In the genomic region with DNA sequence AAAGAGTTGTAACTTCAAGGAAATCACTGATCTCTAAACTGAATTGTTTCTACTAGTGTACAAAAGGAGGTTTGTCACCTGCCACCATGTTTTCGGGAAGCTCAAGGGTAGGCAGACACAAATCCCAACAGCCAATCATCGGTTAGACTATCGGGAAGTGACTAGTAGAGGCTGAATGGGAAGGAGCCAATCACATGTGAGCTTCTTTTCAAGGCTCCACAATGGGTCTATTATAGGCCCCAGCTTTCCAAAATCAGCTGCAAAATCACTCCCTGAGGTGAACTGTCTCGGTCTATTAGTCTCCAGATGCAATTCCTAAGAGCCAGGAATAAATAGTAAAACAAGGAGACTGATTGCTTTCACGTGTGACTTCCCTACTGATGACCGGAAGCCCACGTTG, we compare ENCODE assay signal across 16 mouse cellular contexts.
A peak's percentile ranks its signal among the peaks of the same experiment; 100 is the strongest.
DNase-seq lines count a peak whose midpoint lies in the region; ATAC-seq and TF ChIP-seq lines count a peak whose summit lies in the region.
"Had no signal": no experiment of that assay in that cellular context is flagged by ENCODE, and none has a peak within 500 bp of the region (broad histone marks: within the 10 kb centered on the region; RNA-seq: fewer than 3 reads in every experiment).

No protein-coding gene starts in this region.

- peak overlapping the region; percentile 34 for H3K4me2 ChIP-seq in kidney, embryonic 16.5 days (replicated peaks; ENCODE audit: low read depth, low read length)
- peak overlapping the region; percentile 36 for H3K4me2 ChIP-seq in forebrain, embryonic 16.5 days (ENCODE audit: low read length)
- H3K4me2 ChIP-seq: heart, embryonic 12.5 days; limb, embryonic 15.5 days; lung, embryonic 14.5 days had no signal

- TF ChIP-seq CTCF in brain, embryonic 14.5 days (IDR thresholded peaks at IDR 0.05; ENCODE audit: borderline replicate concordance, extremely low read depth, insufficient read depth, insufficient read length) = no peak

- no peak for DNase-seq in kidney, adult 9 months
- peak; percentile 68 for DNase-seq in brain, adult 2 months (ENCODE audit: low read depth, low spot score)
- DNase-seq in brain, embryonic 14.5 days (ENCODE audit: low read depth) = peak; percentile 43
- no peak for DNase-seq in frontal cortex, postnatal 25 days (ENCODE audit: low spot score in 2 of 2)
- no peak for DNase-seq in ovary, postnatal 14 days (ENCODE audit: low spot score)
- DNase-seq: gastrocnemius, postnatal 25 days; heart, postnatal 4 days; kidney, adult 8-10 months; lung, embryonic 14.5 days; right cerebral cortex, postnatal 25 days had no signal

- no peak overlapping the region; the same call in 1 of the 2 replicates for H3K4me3 ChIP-seq in kidney, embryonic 16.5 days (ENCODE audit: low read length)
- H3K4me3 ChIP-seq in forebrain, embryonic 16.5 days (replicated peaks; ENCODE audit: low read length) = no peak overlapping the region
- H3K4me3 ChIP-seq: erythroblast, embryonic 14.5 days; heart, embryonic 12.5 days; limb, embryonic 15.5 days had no signal

- H3K9me3 ChIP-seq in kidney, embryonic 16.5 days (ENCODE audit: low read length) = peaks cover 2% of the 10 kb centered on the region; the same call in 1 of the 2 replicates
- H3K9me3 ChIP-seq in forebrain, embryonic 16.5 days (ENCODE audit: control insufficient read depth, low read length) = no peaks in the 10 kb centered on the region
- H3K9me3 ChIP-seq: heart, embryonic 12.5 days; limb, embryonic 15.5 days had no signal

- WGBS in kidney, embryonic 16.5 days = 65% methylated on average over 7 of the region's 7 CpGs
- WGBS in forebrain, embryonic 16.5 days = 47% methylated on average over 7 of the region's 7 CpGs

- ATAC-seq in kidney, embryonic 16.5 days (ENCODE audit: low FRiP score, low TSS enrichment) = no peak
- peak; percentile 22; the same call in 1 of the 2 replicates for ATAC-seq in forebrain, embryonic 16.5 days
- ATAC-seq: midbrain, embryonic 16.5 days had no signal

- no peaks in the 10 kb centered on the region for H3K27me3 ChIP-seq in kidney, embryonic 16.5 days (ENCODE audit: insufficient read depth, low read length)
- no peaks in the 10 kb centered on the region for H3K27me3 ChIP-seq in forebrain, embryonic 16.5 days (replicated peaks; ENCODE audit: control insufficient read depth, insufficient read depth, low read length)
- H3K27me3 ChIP-seq: heart, embryonic 12.5 days; limb, embryonic 15.5 days had no signal

- H3K36me3 ChIP-seq in kidney, embryonic 16.5 days (ENCODE audit: insufficient read depth, low read length) = peaks cover 4% of the 10 kb centered on the region; the same call in 1 of the 2 replicates
- H3K36me3 ChIP-seq in forebrain, embryonic 16.5 days (ENCODE audit: control insufficient read depth, insufficient read depth) = no peaks in the 10 kb centered on the region
- H3K36me3 ChIP-seq: heart, embryonic 12.5 days; limb, embryonic 15.5 days had no signal

- H3K27ac ChIP-seq in kidney, embryonic 16.5 days (ENCODE audit: low read length) = peak overlapping the region; percentile 52; the same call in 1 of the 2 replicates
- no peak overlapping the region for H3K27ac ChIP-seq in forebrain, embryonic 16.5 days (ENCODE audit: low read length)
- H3K27ac ChIP-seq: limb, embryonic 15.5 days had no signal

- peaks cover 26% of the 10 kb centered on the region for H3K4me1 ChIP-seq in kidney, embryonic 16.5 days (ENCODE audit: insufficient read depth, low read length)
- H3K4me1 ChIP-seq in forebrain, embryonic 16.5 days (replicated peaks; ENCODE audit: control insufficient read depth, insufficient read depth, low read length) = peaks cover 26% of the 10 kb centered on the region

- no peak overlapping the region for H3K9ac ChIP-seq in kidney, embryonic 16.5 days (replicated peaks; ENCODE audit: low read length)
- 0 out of 2 replicates have a peak overlapping the region, but pooled peaks have one; percentile 9 for H3K9ac ChIP-seq in forebrain, embryonic 16.5 days (replicated peaks; ENCODE audit: low read depth, low read length)
- H3K9ac ChIP-seq: heart, embryonic 12.5 days; limb, embryonic 15.5 days; lung, embryonic 14.5 days had no signal

- TF ChIP-seq POLR2A in brain, embryonic 14.5 days (IDR thresholded peaks at IDR 0.05; ENCODE audit: borderline replicate concordance, extremely low read depth, insufficient read depth, insufficient read length, poor library complexity, severe bottlenecking) = no peak

Comparison
In these comparisons a context has a peak if more than half of its experiments do, and no peak if none do; other contexts are left out.
1. DNase-seq: peak in brain, adult 2 months (single experiment) and brain, embryonic 14.5 days (single experiment); none in kidney, adult 9 months (single experiment), frontal cortex, postnatal 25 days (0 of 2) and ovary, postnatal 14 days (single experiment).